In genomic region chr11:48825979-48826751, GRCm38 (mm10) we compare ENCODE assay signal across 7 mouse cellular contexts. TPM values are rescaled to one million over a fixed set of nuclear protein-coding genes. Genes with fewer than 3 reads are reported as not detected.
A peak's percentile ranks its signal among the peaks of the same experiment; 100 is the strongest.
DNase-seq lines count a peak whose midpoint lies in the region; ATAC-seq and TF ChIP-seq lines count a peak whose summit lies in the region.
"Not testable (repeated sequence)": the region's sequence is repeated elsewhere in the genome, so short reads cannot be mapped to it uniquely, and the experiment has no call there.

TSS of gene Trim7 (plus strand) at chr11:48826140.
TSS of gene Gm12184 (minus strand) at chr11:48826655.

- peak within 1 kb of the TSS; percentile 61 for H3K4me2 ChIP-seq in heart, embryonic 14.5 days (ENCODE audit: low read length)
- H3K4me2 ChIP-seq in intestine, embryonic 16.5 days (ENCODE audit: low read depth, low read length): peak within 1 kb of the TSS; percentile 73
- peak within 1 kb of the TSS; percentile 57 for H3K4me2 ChIP-seq in limb, embryonic 15.5 days
- peak within 1 kb of the TSS; percentile 48 for H3K4me2 ChIP-seq in neural tube, embryonic 14.5 days (ENCODE audit: low read depth, low read length)

- peak within 1 kb of the TSS; percentile 54 for H3K9ac ChIP-seq in heart, embryonic 14.5 days (ENCODE audit: low read length)
- H3K9ac ChIP-seq in intestine, embryonic 16.5 days (ENCODE audit: low read depth, low read length): peak within 1 kb of the TSS; percentile 68
- 0 out of 2 replicates have a peak within 1 kb of the TSS, but pooled peaks have one; percentile 18 for H3K9ac ChIP-seq in limb, embryonic 15.5 days
- H3K9ac ChIP-seq in neural tube, embryonic 14.5 days (replicated peaks; ENCODE audit: low read depth, low read length): 0 out of 2 replicates have a peak within 1 kb of the TSS, but pooled peaks have one; percentile 25

- not testable (repeated sequence) for DNase-seq in forebrain, embryonic 10.5 days (ENCODE audit: extremely low spot score, low spot score)

- H3K4me3 ChIP-seq in bone marrow macrophage, adult 2 months (ENCODE audit: insufficient read depth, low read length): peak within 1 kb of the TSS; percentile 58
- peak within 1 kb of the TSS; percentile 53 for H3K4me3 ChIP-seq in forebrain, embryonic 10.5 days
- peak within 1 kb of the TSS; percentile 41 to 42 for H3K4me3 ChIP-seq in heart, embryonic 14.5 days (ENCODE audit: control insufficient read depth in 1 of 2, insufficient read depth in 1 of 2, low read depth in 1 of 2, low read length in 2 of 2)
- H3K4me3 ChIP-seq in intestine, embryonic 16.5 days (ENCODE audit: low read length): peak within 1 kb of the TSS; percentile 56
- H3K4me3 ChIP-seq in limb, embryonic 15.5 days: peak within 1 kb of the TSS; percentile 42
- H3K4me3 ChIP-seq in macrophage (ENCODE audit: inconsistent target): peak within 1 kb of the TSS; percentile 40
- peak within 1 kb of the TSS; percentile 37 for H3K4me3 ChIP-seq in neural tube, embryonic 14.5 days (ENCODE audit: low read depth, low read length)

- not testable (repeated sequence) for H3K36me3 ChIP-seq in forebrain, embryonic 10.5 days (replicated peaks); heart, embryonic 14.5 days (ENCODE audit: control insufficient read depth, insufficient read depth, low read length); intestine, embryonic 16.5 days (ENCODE audit: control insufficient read depth, insufficient read depth, low read length); limb, embryonic 15.5 days; macrophage (ENCODE audit: inconsistent target); neural tube, embryonic 14.5 days (ENCODE audit: control insufficient read depth, insufficient read depth, low read length)

- ATAC-seq in heart, embryonic 14.5 days (ENCODE audit: insufficient number of reproducible peaks, insufficient read depth, low FRiP score, low read depth): peak; percentile 74
- peak; percentile 82 for ATAC-seq in intestine, embryonic 16.5 days
- peak; percentile 84 for ATAC-seq in limb, embryonic 15.5 days (ENCODE audit: insufficient number of reproducible peaks, low FRiP score, low TSS enrichment, low read depth)
- ATAC-seq in neural tube, embryonic 14.5 days (ENCODE audit: low read depth): peak; percentile 80

- TF ChIP-seq POLR2A in bone marrow macrophage, adult 2 months (IDR thresholded peaks at IDR 0.05; ENCODE audit: borderline replicate concordance, low read depth, low read length): not testable (repeated sequence)

- not testable (repeated sequence) for H3K79me2 ChIP-seq in macrophage (ENCODE audit: inconsistent target)

- TF ChIP-seq CTCF in bone marrow macrophage, adult 2 months (IDR thresholded peaks at IDR 0.05; ENCODE audit: low read depth, low read length): not testable (repeated sequence)

- under 1% methylated on average over 53 of the region's 92 CpGs for WGBS in forebrain, embryonic 10.5 days
- under 1% methylated on average over 32 of the region's 92 CpGs for WGBS in heart, embryonic 14.5 days
- WGBS in intestine, embryonic 16.5 days: under 1% methylated on average over 50 of the region's 92 CpGs
- WGBS in limb, embryonic 15.5 days: under 1% methylated on average over 47 of the region's 92 CpGs
- 0% methylated on average over 8 of the region's 92 CpGs for WGBS in macrophage (ENCODE audit: missing documents)
- under 1% methylated on average over 47 of the region's 92 CpGs for WGBS in neural tube, embryonic 14.5 days

- H3K9me3 ChIP-seq in forebrain, embryonic 10.5 days; heart, embryonic 14.5 days (ENCODE audit: control insufficient read depth, low read length); intestine, embryonic 16.5 days (ENCODE audit: control insufficient read depth, low read length); limb, embryonic 15.5 days; neural tube, embryonic 14.5 days (ENCODE audit: control insufficient read depth, low read length): not testable (repeated sequence)

- H3K27me3 ChIP-seq in forebrain, embryonic 10.5 days (ENCODE audit: poor library complexity, severe bottlenecking): peaks cover 36% of the 10 kb centered on the region
- H3K27me3 ChIP-seq in heart, embryonic 14.5 days (ENCODE audit: control insufficient read depth, insufficient read depth, low read length); intestine, embryonic 16.5 days (replicated peaks; ENCODE audit: control insufficient read depth, insufficient read depth, low read length); limb, embryonic 15.5 days; neural tube, embryonic 14.5 days (ENCODE audit: control insufficient read depth, insufficient read depth, low read length): not testable (repeated sequence)

- H3K27ac ChIP-seq in bone marrow macrophage, adult 2 months (ENCODE audit: insufficient read depth, low read depth, low read length); macrophage; neural tube, embryonic 14.5 days (ENCODE audit: low read depth, low read length): not testable (repeated sequence)
- peak within 1 kb of the TSS; percentile 74 for H3K27ac ChIP-seq in forebrain, embryonic 10.5 days
- peak within 1 kb of the TSS; percentile 64 to 65 for H3K27ac ChIP-seq in heart, embryonic 14.5 days (replicated peaks in 1 of 2; ENCODE audit: control insufficient read depth in 1 of 2, insufficient read depth in 1 of 2, low read depth in 2 of 2, low read length in 2 of 2)
- H3K27ac ChIP-seq in intestine, embryonic 16.5 days (ENCODE audit: low read length): peak within 1 kb of the TSS; percentile 33; the same call in 1 of the 2 replicates
- peak within 1 kb of the TSS; percentile 75 for H3K27ac ChIP-seq in limb, embryonic 15.5 days

- peaks cover 11% of the 10 kb centered on the region for H3K4me1 ChIP-seq in bone marrow macrophage, adult 2 months (ENCODE audit: control insufficient read depth, insufficient read depth, low read length)
- H3K4me1 ChIP-seq in forebrain, embryonic 10.5 days: peaks cover 30% of the 10 kb centered on the region
- peaks cover 4 to 13% of the 10 kb centered on the region in 2 experiments; a peak in 3 of 4 replicates for H3K4me1 ChIP-seq in heart, embryonic 14.5 days (ENCODE audit: control insufficient read depth in 2 of 2, insufficient read depth in 2 of 2, low read length in 2 of 2)
- H3K4me1 ChIP-seq in intestine, embryonic 16.5 days (ENCODE audit: control insufficient read depth, insufficient read depth, low read length); neural tube, embryonic 14.5 days (ENCODE audit: control insufficient read depth, insufficient read depth, low read length): not testable (repeated sequence)
- peaks cover 18% of the 10 kb centered on the region for H3K4me1 ChIP-seq in limb, embryonic 15.5 days

RNA-seq across cellular contexts. Expression of gene Trim7, which starts in this region (rescaled TPM):
- 1.0 and 1.1 TPM in 2 replicates for polyA plus RNA-seq in bone marrow macrophage, adult 2 months (2012; ENCODE audit: insufficient read depth, insufficient read length, missing spikeins)
- 0.07 and 0.31 TPM in 2 replicates for polyA plus RNA-seq in forebrain, embryonic 10.5 days (2016; fragmentation: Nextera tagmentation; extraction: Ambion mirVana)
- polyA plus RNA-seq in heart, embryonic 14.5 days (2014; fragmentation: Nextera tagmentation; extraction: Ambion mirVana): 1.4 and 1.5 TPM in 2 replicates
- polyA plus RNA-seq in intestine, embryonic 16.5 days (2015; fragmentation: Nextera tagmentation; extraction: Ambion mirVana): 0.78 and 1.2 TPM in 2 replicates
- 2.0 and 2.8 TPM in 2 replicates for polyA plus RNA-seq in limb, embryonic 15.5 days (2015; fragmentation: Nextera tagmentation; extraction: Ambion mirVana)
- total RNA-seq in macrophage (2018; cell fraction: chromatin; rRNA removed): 10 to 100 TPM in 12 of 26 experiments, 1 to 10 TPM in 14; 2.1 to 26.6 (median 9.3) TPM
- total RNA-seq in macrophage (2018; cell fraction: cytosol; rRNA removed): 1 to 10 TPM in 20 of 26 experiments, under 1 TPM in 6; 0.29 to 2.5 (median 1.3) TPM
- total RNA-seq in macrophage (2018; cell fraction: nucleus; rRNA removed): 10 to 100 TPM in 3 of 26 experiments, 1 to 10 TPM in 23; 1.7 to 11.6 (median 5.5) TPM
- 1.1 to 1.4 TPM (median 1.2 TPM) in 3 replicates for polyA plus RNA-seq in macrophage (2018)
- 1.5 and 2.0 TPM in 2 replicates for polyA plus RNA-seq in neural tube, embryonic 14.5 days (2014; fragmentation: Nextera tagmentation; extraction: Ambion mirVana)

RNA-seq across cellular contexts. Expression of gene Gm12184, which starts in this region (rescaled TPM):
- polyA plus RNA-seq in bone marrow macrophage, adult 2 months (2012; ENCODE audit: insufficient read depth, insufficient read length, missing spikeins): 4.8 and 11.3 TPM in 2 replicates
- polyA plus RNA-seq in forebrain, embryonic 10.5 days (2016; fragmentation: Nextera tagmentation; extraction: Ambion mirVana): 2.3 and 4.3 TPM in 2 replicates
- polyA plus RNA-seq in heart, embryonic 14.5 days (2014; fragmentation: Nextera tagmentation; extraction: Ambion mirVana): 5.7 and 7.0 TPM in 2 replicates
- polyA plus RNA-seq in intestine, embryonic 16.5 days (2015; fragmentation: Nextera tagmentation; extraction: Ambion mirVana): 1.3 and 1.4 TPM in 2 replicates
- polyA plus RNA-seq in limb, embryonic 15.5 days (2015; fragmentation: Nextera tagmentation; extraction: Ambion mirVana): 2.0 and 3.0 TPM in 2 replicates
- 1 to 10 TPM in 4 of 26 experiments, under 1 TPM in 1, not detected in 21; 0.98 to 1.4 (median 1.3) TPM for total RNA-seq in macrophage (2018; cell fraction: chromatin; rRNA removed)
- 1 to 10 TPM in 21 of 26 experiments, under 1 TPM in 5; 0.47 to 2.3 (median 1.5) TPM for total RNA-seq in macrophage (2018; cell fraction: cytosol; rRNA removed)
- 1 to 10 TPM in 3 of 26 experiments, under 1 TPM in 10, not detected in 13; 0.40 to 5.6 (median 0.67) TPM for total RNA-seq in macrophage (2018; cell fraction: nucleus; rRNA removed)
- 0.75 to 2.7 TPM (median 1.7 TPM) in 3 replicates for polyA plus RNA-seq in macrophage (2018)
- 3.0 TPM in 2 replicates for polyA plus RNA-seq in neural tube, embryonic 14.5 days (2014; fragmentation: Nextera tagmentation; extraction: Ambion mirVana)

Comparison
In these comparisons a context has a peak if more than half of its experiments do, and no peak if none do; other contexts are left out.
1. H3K9ac ChIP-seq: peak in every context shown above with its lines; median percentile 68 in intestine, embryonic 16.5 days; 54 in heart, embryonic 14.5 days; 25 in neural tube, embryonic 14.5 days; 18 in limb, embryonic 15.5 days.